Mouse (Mus musculus): Measurements from ENCODE around the gene Fam131c.
A peak's percentile ranks its signal among the peaks of the same experiment; 100 is the strongest.

Gene Fam131c

DNA sequence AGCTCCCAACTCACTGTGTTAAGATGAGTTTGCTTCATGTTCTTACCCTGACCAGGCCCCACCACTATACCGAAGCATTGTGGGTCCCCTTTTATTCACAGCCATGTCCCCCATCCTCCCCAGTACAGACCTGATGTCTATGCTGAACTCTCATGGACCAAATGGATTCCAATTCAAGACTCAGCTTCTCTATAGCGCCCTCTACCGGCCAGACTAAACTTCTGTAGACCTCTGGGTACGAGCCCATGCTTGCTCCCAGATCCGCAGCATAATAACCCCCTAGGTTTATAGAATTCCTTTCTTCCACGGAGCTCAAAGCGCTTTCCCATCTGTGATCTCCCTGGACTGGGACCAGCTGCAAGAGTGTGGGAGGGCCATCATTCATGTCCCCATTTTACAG is 7.2 kb upstream of the Fam131c start:
- peak in 1 of 2 experiments; percentile 53 for DNase-seq

DNA sequence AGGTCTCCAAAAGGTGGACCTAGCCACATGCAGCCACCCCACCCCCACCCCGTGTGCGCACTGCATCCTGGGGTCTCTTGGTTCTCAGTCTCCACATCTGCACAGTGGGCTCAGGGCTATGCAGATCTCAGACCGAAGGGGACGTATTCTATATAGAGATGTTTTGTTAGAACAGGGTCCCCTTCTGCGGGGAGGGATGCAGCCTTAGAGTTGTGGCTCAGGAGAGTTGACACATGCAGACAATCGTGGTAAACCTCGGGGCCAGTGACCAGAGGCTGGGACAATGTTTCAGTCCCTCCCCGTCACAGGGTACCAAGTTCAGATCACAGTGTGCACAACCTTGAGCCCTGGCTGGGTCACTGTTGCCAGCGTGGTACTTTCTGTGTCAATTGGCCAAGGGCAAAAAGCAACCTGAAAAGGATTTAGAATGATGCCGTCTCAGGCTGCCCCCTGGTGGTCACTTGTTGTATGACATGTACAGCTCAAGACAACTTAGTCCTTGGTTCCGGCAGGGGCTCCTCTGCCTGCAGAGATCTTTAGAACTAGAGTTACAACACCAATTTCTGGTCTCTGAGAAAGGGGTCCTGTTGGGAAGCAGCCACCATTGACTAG is 5.0 kb upstream of the Fam131c start:
- peak; percentile 90 to 93 for DNase-seq

GRCm38 (mm10) chr4:141365126-141365525 is 2.9 kb upstream of the Fam131c start:
- DNase-seq, result no peak

DNA sequence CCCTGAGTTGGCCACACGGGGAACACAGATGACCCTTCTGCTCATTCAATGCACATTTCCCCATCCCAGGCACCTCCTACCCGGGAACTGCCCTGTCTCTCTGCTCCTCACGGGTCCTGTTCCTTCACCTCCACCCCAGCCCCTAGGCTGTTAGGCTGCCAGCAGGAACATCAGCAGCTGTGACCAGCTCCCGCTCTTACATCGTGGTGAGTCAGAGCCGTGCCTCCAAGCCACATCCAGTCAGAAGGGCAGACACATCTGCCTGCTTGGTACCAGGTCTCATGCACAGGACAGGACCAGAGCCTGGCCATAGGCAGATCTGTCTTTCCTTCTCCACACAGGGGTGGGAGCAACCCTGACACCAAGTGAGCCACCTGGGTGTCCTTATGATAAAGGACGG is 2.1 kb upstream of the Fam131c start:
- DNase-seq, result no peak

- DNase-seq, result no peak
Measured at GRCm38 (mm10) chr4:141372426-141372825, 4.4 kb downstream of the Fam131c start.

GRCm38 (mm10) chr4:141379674-141380073 is 11.7 kb downstream of the Fam131c start:
- no peak for DNase-seq

DNA sequence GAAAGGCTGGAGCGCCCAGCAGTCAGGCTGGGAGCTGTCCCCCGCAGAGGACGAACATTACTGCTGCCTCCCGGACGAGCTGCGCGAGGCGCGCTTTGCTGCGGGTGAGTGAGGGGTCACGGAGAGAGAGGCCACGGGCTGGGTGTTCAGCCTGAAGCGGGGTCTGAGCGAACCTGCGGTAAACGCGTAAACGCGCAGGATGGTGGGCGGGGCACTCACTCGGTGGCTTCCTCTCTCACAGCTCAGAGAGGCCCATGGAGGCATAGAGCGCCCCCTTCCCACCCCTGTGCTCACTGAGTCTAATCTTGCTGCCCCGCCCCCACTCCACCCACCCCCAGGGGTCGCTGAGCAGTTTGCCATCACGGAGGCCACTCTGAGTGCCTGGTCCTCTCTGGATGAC is 14.4 kb downstream of the Fam131c start:
- peak in 1 of 2 experiments; percentile 45 for DNase-seq

GRCm38 (mm10) chr4:141385275-141385674 is 17.3 kb downstream of the Fam131c start:
- peak; percentile 69 to 78 for DNase-seq

DNA sequence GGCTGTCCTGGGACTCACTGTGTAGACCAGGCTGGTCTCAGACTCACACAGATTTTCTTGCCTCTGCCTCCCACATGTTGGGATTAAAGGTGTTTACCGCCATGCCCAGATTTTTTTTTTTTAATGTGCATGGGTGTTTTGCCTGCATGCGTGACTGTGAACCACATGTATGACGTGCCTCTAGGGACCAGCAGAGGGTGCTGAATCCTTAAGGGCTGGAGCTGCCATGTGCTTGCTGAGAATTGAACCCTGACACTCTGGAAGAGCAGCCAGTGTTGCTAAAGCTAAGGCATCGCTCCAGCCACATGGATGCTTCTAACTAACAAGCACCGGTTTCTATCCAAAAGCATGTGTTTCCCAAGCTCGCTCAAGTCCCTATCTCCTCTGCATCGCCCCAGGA is 18.1 kb downstream of the Fam131c start:
- DNase-seq, result no peak

- DNase-seq, result peak; percentile 83 to 88
Measured at GRCm38 (mm10) chr4:141387093-141387784, 19.2 kb downstream of the Fam131c start.

- no peak for DNase-seq
Measured at GRCm38 (mm10) chr4:141387933-141388332, 19.9 kb downstream of the Fam131c start.

- no peak for DNase-seq
Measured at GRCm38 (mm10) chr4:141389366-141390150, 21.5 kb downstream of the Fam131c start.

DNA sequence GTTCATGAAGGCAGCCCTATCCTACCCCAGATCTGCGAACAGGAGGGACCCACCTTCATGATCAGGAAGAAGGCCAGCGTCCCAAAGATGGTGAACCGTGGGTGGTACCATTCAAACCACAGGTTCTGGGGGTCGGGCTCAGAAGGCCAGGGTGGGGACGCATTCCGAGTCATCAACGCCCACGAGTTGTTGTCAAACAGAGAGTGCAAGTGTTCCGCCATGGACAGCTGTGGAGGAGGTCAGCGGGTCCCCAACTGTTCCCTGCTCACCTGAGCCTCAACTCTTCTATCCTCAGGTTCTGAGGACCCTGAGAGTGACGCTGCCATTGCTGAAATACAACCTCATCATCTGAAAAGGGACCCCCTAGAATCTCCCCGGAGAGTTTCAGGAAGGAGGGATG is 23.3 kb downstream of the Fam131c start:
- no peak for DNase-seq

DNA sequence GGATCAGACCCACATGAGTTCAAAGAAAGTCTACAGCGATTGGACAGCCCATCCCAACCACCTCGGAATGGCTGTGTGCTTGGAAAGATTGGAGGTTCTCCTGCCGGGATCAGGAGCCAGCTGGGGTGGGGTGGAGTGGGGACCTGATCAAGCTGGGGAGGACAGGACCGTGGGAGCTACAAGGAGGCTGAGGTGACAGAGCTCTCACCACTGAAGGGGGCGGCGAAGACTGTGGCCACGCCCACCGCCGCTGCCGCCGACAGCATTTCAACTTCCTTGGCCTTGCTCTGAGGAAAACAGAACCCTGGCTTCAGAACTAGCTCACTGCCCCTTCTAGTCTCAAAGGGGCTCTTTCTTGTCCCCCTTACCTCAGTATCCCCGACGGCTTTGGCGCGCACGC is 26.7 kb downstream of the Fam131c start:
- DNase-seq, result no peak

GRCm38 (mm10) chr4:141397861-141398260 is 29.8 kb downstream of the Fam131c start:
- DNase-seq, result no peak

- DNase-seq, result no peak
Measured at GRCm38 (mm10) chr4:141398545-141398944, 30.5 kb downstream of the Fam131c start, which contains the start of gene Clcnka. TSS of gene Clcnka (minus strand) at chr4:141398724.

DNA sequence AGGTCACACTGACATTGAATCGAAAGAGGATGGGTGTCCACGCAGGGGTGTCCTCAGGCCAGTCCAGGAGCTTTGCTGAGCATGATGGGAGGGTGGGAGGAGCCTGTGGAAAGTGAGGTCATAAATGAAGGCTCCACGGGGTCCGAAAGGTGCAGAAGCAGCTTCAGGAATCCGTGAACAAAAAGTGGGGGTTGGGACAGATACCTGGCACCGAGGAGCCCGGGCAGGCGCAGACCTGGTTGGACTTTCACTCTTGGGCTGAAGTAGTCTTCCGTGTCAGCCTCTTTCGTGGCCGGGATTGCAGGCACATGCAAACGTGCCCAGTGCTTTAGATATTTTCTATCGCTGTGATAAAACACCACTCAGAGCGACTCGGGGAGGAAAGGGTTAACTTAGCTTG is 32.2 kb downstream of the Fam131c start:
- no peak for DNase-seq

DNA sequence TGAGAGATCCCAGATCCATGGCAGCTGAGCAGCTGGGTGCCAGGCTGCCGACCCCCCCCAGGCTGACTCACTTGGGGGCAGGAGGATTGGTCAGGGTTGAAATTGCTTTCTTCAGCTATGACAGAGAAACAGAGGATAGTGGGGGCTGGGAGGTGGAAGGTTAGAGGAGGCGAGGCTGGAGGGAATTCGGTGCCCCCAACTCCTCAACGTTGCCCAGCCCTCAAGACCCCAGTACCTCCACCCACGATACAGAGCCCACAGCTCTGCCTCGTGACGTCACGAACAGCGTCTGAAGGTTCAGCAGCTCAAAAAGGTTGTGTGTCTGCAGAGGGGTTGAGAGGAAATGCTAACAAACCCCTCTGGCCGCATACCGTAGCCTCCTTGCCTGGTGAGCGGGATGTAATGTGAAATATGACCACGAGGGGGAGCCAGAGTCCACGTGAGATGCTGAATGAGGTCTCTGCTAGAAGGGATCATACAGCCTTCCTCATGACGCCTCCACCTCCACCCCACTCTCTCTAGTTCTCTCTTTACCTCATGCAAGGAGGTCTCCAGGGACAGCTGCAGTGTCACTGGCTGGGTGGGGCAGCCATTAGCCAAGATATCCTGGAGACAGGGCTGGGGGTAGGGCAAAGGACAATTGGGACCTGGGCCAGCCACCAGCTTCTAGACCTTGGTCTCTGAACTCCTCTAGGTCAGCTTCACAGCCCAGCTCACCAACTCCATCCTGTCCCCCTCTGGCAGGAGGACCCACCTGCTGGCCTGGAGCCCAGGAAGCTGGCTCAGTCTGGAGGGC is 36.7 kb downstream of the Fam131c start:
- DNase-seq, result peak; percentile 95

GRCm38 (mm10) chr4:141405314-141405622 is 37.2 kb downstream of the Fam131c start:
- no peak for DNase-seq

GRCm38 (mm10) chr4:141406516-141407299 is 38.7 kb downstream of the Fam131c start:
- DNase-seq, result peak in 1 of 2 experiments; percentile 61

DNA sequence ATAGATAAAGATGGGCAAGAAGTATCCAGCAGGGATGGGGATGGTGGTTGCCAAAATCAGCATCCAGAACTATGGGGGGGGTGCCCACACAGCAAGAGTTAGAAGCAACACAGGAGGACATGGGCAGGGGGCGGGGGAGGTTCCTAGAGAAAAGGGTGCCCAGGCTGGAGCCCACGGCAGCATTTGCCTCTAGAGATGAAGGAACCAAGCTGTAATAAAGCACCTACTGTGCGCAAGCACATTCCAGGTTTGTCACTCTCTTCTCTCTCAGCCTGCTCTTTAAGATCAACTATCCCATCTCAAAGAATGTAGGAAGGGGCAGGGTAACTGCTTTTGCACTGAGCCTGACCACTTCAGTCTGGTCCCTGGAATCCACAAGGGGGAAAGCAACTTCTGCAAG is 40.6 kb downstream of the Fam131c start:
- no peak for DNase-seq

DNA sequence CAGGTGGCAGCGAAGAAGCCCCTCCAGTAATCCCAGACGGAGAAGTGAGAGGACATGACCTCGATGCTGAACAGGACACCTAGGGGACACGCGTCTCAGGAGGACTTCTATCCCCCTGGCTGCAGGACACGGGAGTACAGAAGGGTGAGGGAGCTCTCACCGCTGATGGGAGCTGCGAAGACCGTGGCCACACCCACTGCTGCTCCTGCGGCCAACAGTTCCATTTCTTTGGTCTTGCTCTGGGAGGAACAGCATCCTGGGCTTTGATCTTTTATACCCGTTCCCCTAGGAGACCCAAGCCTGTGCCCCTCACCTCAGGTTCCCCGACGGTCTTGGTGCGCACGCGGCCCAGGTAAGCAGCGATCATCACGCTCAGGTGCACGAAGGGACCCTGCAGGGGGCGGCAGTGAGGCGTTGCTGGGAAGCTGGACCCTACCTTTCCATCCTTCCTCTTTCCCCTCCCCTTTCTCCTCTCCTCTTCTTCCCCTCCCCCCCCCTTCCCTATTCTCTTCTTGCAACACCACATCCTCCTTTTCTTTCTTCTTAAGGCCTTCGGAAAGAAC is 43.5 kb downstream of the Fam131c start:
- DNase-seq, result peak in 1 of 2 experiments; percentile 59

Measured in cerebellum, postnatal 14 days (tissue).